17 mouse cellular contexts compared by ENCODE assay signal in genomic region chr7:90144275-90144674, GRCm38 (mm10). TPM values are rescaled to one million over a fixed set of nuclear protein-coding genes. Genes with fewer than 3 reads are reported as not detected.
A peak's percentile ranks its signal among the peaks of the same experiment; 100 is the strongest.
DNase-seq lines count a peak whose midpoint lies in the region; ATAC-seq and TF ChIP-seq lines count a peak whose summit lies in the region.
"Had no signal": no experiment of that assay in that cellular context is flagged by ENCODE, and none has a peak within 500 bp of the region (broad histone marks: within the 10 kb centered on the region; RNA-seq: fewer than 3 reads in every experiment).

No protein-coding gene starts in this region.

- TF ChIP-seq POLR2A in CH12.LX (IDR thresholded peaks at IDR 0.05; ENCODE audit: low read depth, low read length) = no peak

- no peak for ATAC-seq in liver, embryonic 16.5 days (ENCODE audit: low read depth)
- ATAC-seq: midbrain, embryonic 15.5 days had no signal

- TF ChIP-seq EP300 in CH12.LX (IDR thresholded peaks at IDR 0.05; ENCODE audit: low read length) = peak; percentile 45; the same call in 1 of the 2 replicates

- peaks cover 8 to 84% of the 10 kb centered on the region in 2 experiments for H3K4me1 ChIP-seq in CH12.LX (ENCODE audit: control insufficient read depth in 1 of 2, insufficient read depth in 2 of 2)
- peaks cover 61% of the 10 kb centered on the region for H3K4me1 ChIP-seq in liver, embryonic 16.5 days (ENCODE audit: control insufficient read depth, low read depth, low read length)

- H3K4me2 ChIP-seq in CH12.LX (ENCODE audit: insufficient read depth, low read depth, poor library complexity, severe bottlenecking) = 0 out of 2 replicates have a peak overlapping the region, but pooled peaks have one; percentile 21
- peak overlapping the region; percentile 67 for H3K4me2 ChIP-seq in liver, embryonic 16.5 days (ENCODE audit: low read depth, low read length)
- H3K4me2 ChIP-seq: forebrain, embryonic 12.5 days; heart, embryonic 15.5 days; hindbrain, embryonic 12.5 days; lung, embryonic 14.5 days; midbrain, embryonic 15.5 days; neural tube, embryonic 15.5 days had no signal

- H3K36me3 ChIP-seq in CH12.LX (replicated peaks in 1 of 2; ENCODE audit: control insufficient read depth in 1 of 2, insufficient read depth in 1 of 2, low read length in 1 of 2) = peaks cover 0 to 3% of the 10 kb centered on the region in 2 experiments
- peaks cover 3% of the 10 kb centered on the region for H3K36me3 ChIP-seq in liver, embryonic 16.5 days (ENCODE audit: control insufficient read depth, insufficient read depth)
- H3K36me3 ChIP-seq: forebrain, embryonic 12.5 days; heart, embryonic 15.5 days; hindbrain, embryonic 12.5 days; midbrain, embryonic 15.5 days; neural tube, embryonic 15.5 days had no signal

- H3K9ac ChIP-seq in CH12.LX (ENCODE audit: insufficient read depth, low read depth) = no peak overlapping the region
- H3K9ac ChIP-seq in liver, embryonic 16.5 days (ENCODE audit: low read depth, low read length) = peak overlapping the region; percentile 56; the same call in 1 of the 2 replicates
- H3K9ac ChIP-seq: forebrain, embryonic 12.5 days; heart, embryonic 15.5 days; hindbrain, embryonic 12.5 days; lung, embryonic 14.5 days; midbrain, embryonic 15.5 days; neural tube, embryonic 15.5 days had no signal

- peaks cover 63% of the 10 kb centered on the region for H3K79me2 ChIP-seq in CH12.LX (replicated peaks; ENCODE audit: control insufficient read depth, extremely low read depth, insufficient read depth, poor library complexity, severe bottlenecking)

- H3K27me3 ChIP-seq in CH12.LX (replicated peaks) = no peaks in the 10 kb centered on the region
- H3K27me3 ChIP-seq in liver, embryonic 16.5 days (ENCODE audit: control insufficient read depth, insufficient read depth, low read depth, low read length) = no peaks in the 10 kb centered on the region
- H3K27me3 ChIP-seq: forebrain, embryonic 12.5 days; heart, embryonic 15.5 days; hindbrain, embryonic 12.5 days; midbrain, embryonic 15.5 days; neural tube, embryonic 15.5 days had no signal

- no peak for TF ChIP-seq RAD21 in CH12.LX (IDR thresholded peaks at IDR 0.05; ENCODE audit: low read depth, low read length)

- 59% methylated on average over 2 of the region's 2 CpGs for WGBS in liver, embryonic 16.5 days (ENCODE audit: insufficient replicate concordance)

- H3K27ac ChIP-seq in CH12.LX (ENCODE audit: insufficient read depth, low read depth) = no peak overlapping the region
- peak overlapping the region; percentile 84 for H3K27ac ChIP-seq in liver, embryonic 16.5 days (ENCODE audit: low read length)
- H3K27ac ChIP-seq: forebrain, embryonic 12.5 days; heart, embryonic 15.5 days; hindbrain, embryonic 12.5 days; midbrain, embryonic 15.5 days; neural tube, embryonic 15.5 days had no signal

- no peaks in the 10 kb centered on the region for H3K9me3 ChIP-seq in CH12.LX (replicated peaks; ENCODE audit: low read length)
- H3K9me3 ChIP-seq in liver, embryonic 16.5 days (replicated peaks; ENCODE audit: control insufficient read depth, low read length) = no peaks in the 10 kb centered on the region
- H3K9me3 ChIP-seq: forebrain, embryonic 12.5 days; heart, embryonic 15.5 days; hindbrain, embryonic 12.5 days; midbrain, embryonic 15.5 days; neural tube, embryonic 15.5 days had no signal

- DNase-seq in kidney, adult 9 months = peak; percentile 61
- DNase-seq in kidney, postnatal 4 days = no peak
- no peak for DNase-seq in CH12.LX (ENCODE audit: extremely low read depth)
- DNase-seq in kidney, postnatal 10 days = peak; percentile 18
- no peak for DNase-seq in adrenal gland, adult 2 months
- DNase-seq in adrenal gland, postnatal 10 days = no peak
- DNase-seq: cerebellum, adult 2 months; heart, adult 11 months; lung, embryonic 14.5 days; lung, postnatal 36 days; thymus, postnatal 14 days had no signal

- in situ Hi-C loops in CH12.LX (cut with MboI; ENCODE audit: low pct_ligation_motif_present, low pct_unique_long_range_greater_than_20kb, low sequenced_read_pairs) = no loop called here

- TF ChIP-seq CTCF in CH12.LX (conservative IDR thresholded peaks at IDR 0.05 in 1 of 2, IDR thresholded peaks at IDR 0.05 in 1 of 2; ENCODE audit: low read depth in 2 of 2, low read length in 2 of 2) = no peak

- dilution Hi-C loops in CH12.LX (cut with MboI; ENCODE audit: extremely low pct_ligation_motif_present, extremely low pct_unique_long_range_greater_than_20kb, low sequenced_read_pairs) = no loop called here

- H3K4me3 ChIP-seq in CH12.LX (replicated peaks in 1 of 3; ENCODE audit: low read depth in 2 of 3, low read length in 2 of 3, poor library complexity in 1 of 3) = no peak overlapping the region
- H3K4me3 ChIP-seq in liver, embryonic 16.5 days (ENCODE audit: low read depth, low read length) = 0 out of 2 replicates have a peak overlapping the region, but pooled peaks have one; percentile 24
- H3K4me3 ChIP-seq: forebrain, embryonic 12.5 days; heart, embryonic 15.5 days; hindbrain, embryonic 12.5 days; midbrain, embryonic 15.5 days; neural tube, embryonic 15.5 days had no signal

TF ChIP-seq in CH12.LX, 34 proteins besides CTCF, POLR2A, EP300 and RAD21:
- TF ChIP-seq MAX (IDR thresholded peaks at IDR 0.05; ENCODE audit: low read length) (no peak), PAX5 (IDR thresholded peaks at IDR 0.05; ENCODE audit: low read length) (no peak), TCF12 (IDR thresholded peaks at IDR 0.05; ENCODE audit: low read depth, low read length) (no peak), ZNF384 (IDR thresholded peaks at IDR 0.05; ENCODE audit: low read depth, low read length) (0 out of 2 replicates have a peak, but pooled peaks have one; percentile 34), CHD2 (IDR thresholded peaks at IDR 0.05; ENCODE audit: low read length) (no peak)
TF ChIP-seq in CH12.LX: peak in this region for 1.

RNA-seq across cellular contexts. Expression of gene Picalm, which starts 14.3 kb away (rescaled TPM):
- 26.1 and 27.6 TPM in 2 replicates for total RNA-seq in CH12.LX (2012; rRNA removed)
- 94.3 and 101 TPM in 2 replicates for total RNA-seq in CH12.LX (2014; rRNA removed)
- polyA plus RNA-seq in CH12.LX (2012; ENCODE audit: insufficient read length, low read depth) = 53.2 and 53.4 TPM in 2 replicates
- 43.6 and 49.6 TPM in 2 replicates for polyA plus RNA-seq in liver, embryonic 16.5 days (2015; fragmentation: Nextera tagmentation; extraction: Ambion mirVana)
- 100 to 1,000 TPM; 153 to 160 TPM for total RNA-seq in adrenal gland, adult 2 months (2021)
- polyA plus RNA-seq in adrenal gland, adult 2 months (2012; rRNA removed) = 51.4 and 53.3 TPM in 2 replicates
- 100 to 1,000 TPM; 207 to 219 TPM for total RNA-seq in adrenal gland, postnatal 10 days (2021)

Comparison
In these comparisons a context has a peak if more than half of its experiments do, and no peak if none do; other contexts are left out.
1. DNase-seq: peak in kidney, adult 9 months (single experiment) and kidney, postnatal 10 days (single experiment); none in kidney, postnatal 4 days (0 of 2), CH12.LX (single experiment), adrenal gland, adult 2 months (single experiment) and adrenal gland, postnatal 10 days (single experiment).